In the genomic region with DNA sequence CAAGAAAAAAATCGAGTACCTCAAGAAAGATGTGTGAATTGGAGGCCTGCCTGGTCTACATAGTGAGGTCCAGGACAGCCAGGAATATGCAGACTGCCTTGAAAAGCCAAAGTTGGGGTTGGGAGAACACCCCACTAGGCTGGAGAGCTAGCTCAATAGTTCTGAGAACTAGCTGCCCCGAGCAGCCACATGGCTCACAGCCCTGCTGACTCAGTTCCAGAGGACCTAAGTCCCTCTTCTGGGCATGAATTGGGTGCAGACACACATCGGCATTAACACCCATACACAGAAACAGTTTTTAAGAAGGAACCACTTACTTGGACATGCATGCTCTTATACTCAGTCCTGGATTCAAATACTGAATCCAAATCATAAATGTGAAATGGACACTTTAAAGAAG, we compare ENCODE assay signal across 10 mouse cellular contexts. TPM values are rescaled to one million over a fixed set of nuclear protein-coding genes. Genes with fewer than 3 reads are reported as not detected.
DNase-seq lines count a peak whose midpoint lies in the region; ATAC-seq and TF ChIP-seq lines count a peak whose summit lies in the region.
"Had no signal": no experiment of that assay in that cellular context is flagged by ENCODE, and none has a peak within 500 bp of the region (broad histone marks: within the 10 kb centered on the region; RNA-seq: fewer than 3 reads in every experiment).

No protein-coding gene starts in this region.

- no peaks in the 10 kb centered on the region for H3K27me3 ChIP-seq in heart, embryonic 11.5 days (ENCODE audit: control insufficient read depth, insufficient read depth, low read length)
- H3K27me3 ChIP-seq in neural tube, embryonic 12.5 days (replicated peaks), result no peaks in the 10 kb centered on the region
- no peaks in the 10 kb centered on the region for H3K27me3 ChIP-seq in intestine, postnatal 0 days (replicated peaks; ENCODE audit: control insufficient read depth, insufficient read depth, low read length)
- H3K27me3 ChIP-seq in stomach, embryonic 15.5 days (replicated peaks), result no peaks in the 10 kb centered on the region

- H3K4me3 ChIP-seq in heart, embryonic 11.5 days (ENCODE audit: low read depth, low read length), result no peak overlapping the region
- no peak overlapping the region for H3K4me3 ChIP-seq in neural tube, embryonic 12.5 days
- H3K4me3 ChIP-seq in intestine, postnatal 0 days (ENCODE audit: low read depth, low read length), result no peak overlapping the region
- no peak overlapping the region for H3K4me3 ChIP-seq in stomach, embryonic 15.5 days (replicated peaks)

- H3K4me2 ChIP-seq in heart, embryonic 11.5 days, result peak overlapping the region; percentile 20
- peak overlapping the region; percentile 15 for H3K4me2 ChIP-seq in neural tube, embryonic 12.5 days (replicated peaks)
- no peak overlapping the region for H3K4me2 ChIP-seq in intestine, postnatal 0 days (replicated peaks; ENCODE audit: low read depth)
- peak overlapping the region; percentile 31; the same call in 1 of the 2 replicates for H3K4me2 ChIP-seq in stomach, embryonic 15.5 days

- DNase-seq in heart, adult 18-20 months, result no peak
- no peak for DNase-seq in neural tube, embryonic 10.5 days (ENCODE audit: extremely low spot score, low spot score)
- DNase-seq in B cell, adult 2 months, result no peak
- DNase-seq in ovary, postnatal 36 days (ENCODE audit: low spot score), result no peak
- DNase-seq: cerebellum, adult 11-12 months; kidney, adult 11 months had no signal

- no peak for TF ChIP-seq CTCF in intestine, postnatal 0 days (IDR thresholded peaks at IDR 0.05; ENCODE audit: low read depth)

- H3K27ac ChIP-seq in heart, embryonic 11.5 days (ENCODE audit: low read depth, low read length), result no peak overlapping the region
- H3K27ac ChIP-seq in neural tube, embryonic 12.5 days, result no peak overlapping the region
- H3K27ac ChIP-seq in intestine, postnatal 0 days (ENCODE audit: low read depth, low read length), result 0 out of 2 replicates have a peak overlapping the region, but pooled peaks have one; percentile 16
- no peak overlapping the region for H3K27ac ChIP-seq in stomach, embryonic 15.5 days

- H3K9ac ChIP-seq in heart, embryonic 11.5 days (ENCODE audit: low read depth, low read length), result no peak overlapping the region
- no peak overlapping the region for H3K9ac ChIP-seq in neural tube, embryonic 12.5 days
- H3K9ac ChIP-seq in intestine, postnatal 0 days (ENCODE audit: low read depth, low read length), result no peak overlapping the region
- H3K9ac ChIP-seq in stomach, embryonic 15.5 days, result no peak overlapping the region

- ATAC-seq in heart, embryonic 11.5 days (replicated peaks; ENCODE audit: insufficient number of reproducible peaks, low FRiP score, low TSS enrichment), result no peak
- no peak for ATAC-seq in neural tube, embryonic 12.5 days (ENCODE audit: low FRiP score, low read depth)
- ATAC-seq in intestine, postnatal 0 days, result no peak
- ATAC-seq in stomach, embryonic 15.5 days (ENCODE audit: insufficient read depth, low FRiP score, low read depth), result no peak

- H3K9me3 ChIP-seq in heart, embryonic 11.5 days (replicated peaks; ENCODE audit: control insufficient read depth, low read length), result no peaks in the 10 kb centered on the region
- H3K9me3 ChIP-seq in neural tube, embryonic 12.5 days, result no peaks in the 10 kb centered on the region
- H3K9me3 ChIP-seq in intestine, postnatal 0 days (ENCODE audit: control insufficient read depth), result no peaks in the 10 kb centered on the region
- no peaks in the 10 kb centered on the region for H3K9me3 ChIP-seq in stomach, embryonic 15.5 days

- H3K4me1 ChIP-seq in heart, embryonic 11.5 days (ENCODE audit: control insufficient read depth, insufficient read depth, low read length), result peaks cover 35% of the 10 kb centered on the region
- H3K4me1 ChIP-seq in neural tube, embryonic 12.5 days, result peaks cover 43% of the 10 kb centered on the region
- H3K4me1 ChIP-seq in intestine, postnatal 0 days (replicated peaks; ENCODE audit: control insufficient read depth, insufficient read depth, low read length), result peaks cover 5% of the 10 kb centered on the region; the same call in 1 of the 2 replicates
- H3K4me1 ChIP-seq in stomach, embryonic 15.5 days, result peaks cover 38% of the 10 kb centered on the region

- peaks cover 53% of the 10 kb centered on the region for H3K36me3 ChIP-seq in heart, embryonic 11.5 days (ENCODE audit: control insufficient read depth, insufficient read depth, low read length)
- H3K36me3 ChIP-seq in neural tube, embryonic 12.5 days, result peaks cover 79% of the 10 kb centered on the region
- H3K36me3 ChIP-seq in intestine, postnatal 0 days (ENCODE audit: control insufficient read depth, insufficient read depth), result peaks cover 31% of the 10 kb centered on the region
- H3K36me3 ChIP-seq in stomach, embryonic 15.5 days, result peaks cover 54% of the 10 kb centered on the region

- WGBS in heart, embryonic 11.5 days (ENCODE audit: insufficient replicate concordance), result 77% methylated on average over 3 of the region's 3 CpGs
- 91% methylated on average over 3 of the region's 3 CpGs for WGBS in neural tube, embryonic 12.5 days
- WGBS in intestine, postnatal 0 days, result 51% methylated on average over 3 of the region's 3 CpGs
- WGBS in stomach, embryonic 15.5 days, result 68% methylated on average over 3 of the region's 3 CpGs

RNA-seq across cellular contexts. Expression of a gene that starts 8.2 kb away (rescaled TPM):
- 154 and 190 TPM in 2 replicates for polyA plus RNA-seq in heart, embryonic 11.5 days (2014; fragmentation: Nextera tagmentation; extraction: Ambion mirVana)
- total RNA-seq in heart, adult 18-20 months (2021), result 100 to 1,000 TPM in 1 of 2 experiments, 10 to 100 TPM in 1; 93.5 to 101 TPM
- 108 and 112 TPM in 2 replicates for polyA plus RNA-seq in neural tube, embryonic 12.5 days (2016; fragmentation: Nextera tagmentation; extraction: Ambion mirVana)
- polyA plus RNA-seq in intestine, postnatal 0 days (2015; fragmentation: Nextera tagmentation; extraction: Ambion mirVana), result 230 and 242 TPM in 2 replicates
- 158 and 187 TPM in 2 replicates for polyA plus RNA-seq in stomach, embryonic 15.5 days (2015; fragmentation: Nextera tagmentation; extraction: Ambion mirVana)
